10 mouse cellular contexts compared by ENCODE assay signal in the genomic region with DNA sequence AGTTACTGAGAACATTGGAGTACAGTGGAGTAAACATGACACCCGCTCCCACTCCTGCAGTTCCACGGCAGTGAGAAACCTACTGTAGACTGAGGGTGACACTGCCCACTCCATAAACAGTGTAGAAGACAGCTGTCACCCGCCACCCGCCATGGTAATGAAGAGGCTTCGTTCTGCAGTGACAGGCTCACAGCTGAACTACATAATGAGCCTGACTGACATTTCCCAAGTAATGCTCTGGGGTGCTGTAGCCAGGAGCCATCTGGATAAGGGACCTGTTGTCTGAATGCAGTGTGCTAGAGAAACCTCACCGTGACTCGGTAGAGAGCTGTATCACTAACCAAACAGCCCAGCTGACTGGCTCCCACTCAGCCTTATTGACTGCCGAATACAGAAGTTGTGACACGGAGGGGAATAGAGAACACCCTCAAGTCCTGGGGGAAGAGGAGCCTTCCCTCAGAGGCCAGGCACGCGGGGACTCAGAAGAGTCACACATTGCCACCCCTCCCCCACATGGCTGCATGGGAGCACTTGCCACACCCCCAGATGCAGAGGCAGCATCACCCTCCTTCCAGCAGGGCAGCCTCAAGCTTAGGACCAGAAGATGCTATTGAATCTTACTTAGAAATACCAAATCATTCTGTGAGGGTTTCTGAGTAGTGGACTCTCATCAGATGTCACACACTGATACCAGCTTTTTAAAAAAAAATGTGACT. TPM values are rescaled to one million over a fixed set of nuclear protein-coding genes. Genes with fewer than 3 reads are reported as not detected.
DNase-seq lines count a peak whose midpoint lies in the region; ATAC-seq lines count a peak whose summit lies in the region.
"Had no signal": no experiment of that assay in that cellular context is flagged by ENCODE, and none has a peak within 500 bp of the region (broad histone marks: within the 10 kb centered on the region; RNA-seq: fewer than 3 reads in every experiment).

No protein-coding gene starts in this region.

- ATAC-seq in heart, embryonic 12.5 days (ENCODE audit: insufficient number of reproducible peaks, low FRiP score): no peak
- peak; percentile 22; the same call in 1 of the 2 replicates for ATAC-seq in limb, embryonic 13.5 days (ENCODE audit: low FRiP score, low read depth)

- H3K4me2 ChIP-seq in heart, embryonic 12.5 days: peak overlapping the region; percentile 56
- peak overlapping the region; percentile 12; the same call in 1 of the 2 replicates for H3K4me2 ChIP-seq in limb, embryonic 13.5 days (replicated peaks)

- peaks cover 26% of the 10 kb centered on the region for H3K36me3 ChIP-seq in heart, embryonic 12.5 days
- H3K36me3 ChIP-seq in limb, embryonic 13.5 days: peaks cover 32% of the 10 kb centered on the region

- H3K4me3 ChIP-seq in heart, embryonic 12.5 days: no peak overlapping the region
- no peak overlapping the region for H3K4me3 ChIP-seq in limb, embryonic 13.5 days

- no peaks in the 10 kb centered on the region for H3K27me3 ChIP-seq in heart, embryonic 12.5 days (replicated peaks)
- no peaks in the 10 kb centered on the region for H3K27me3 ChIP-seq in limb, embryonic 13.5 days

- H3K9me3 ChIP-seq in heart, embryonic 12.5 days (replicated peaks): no peaks in the 10 kb centered on the region
- H3K9me3 ChIP-seq in limb, embryonic 13.5 days: no peaks in the 10 kb centered on the region

- H3K4me1 ChIP-seq in heart, embryonic 12.5 days (replicated peaks): peaks cover 9% of the 10 kb centered on the region
- H3K4me1 ChIP-seq in limb, embryonic 13.5 days: no peaks in the 10 kb centered on the region

- peak overlapping the region; percentile 50; the same call in 1 of the 2 replicates for H3K9ac ChIP-seq in heart, embryonic 12.5 days
- H3K9ac ChIP-seq in limb, embryonic 13.5 days: no peak overlapping the region

- no peak for DNase-seq in heart, adult 9 months (ENCODE audit: low spot score in 2 of 2)
- DNase-seq in right cerebral cortex, postnatal 14 days: peak; percentile 31
- no peak for DNase-seq in right cerebral cortex, postnatal 25 days
- no peak for DNase-seq in natural killer cell, adult 2 months (ENCODE audit: low spot score in 2 of 2)
- no peak for DNase-seq in liver
- no peak for DNase-seq in thymus, postnatal 36 days
- DNase-seq: cerebellum, adult 11 months; thymus, adult 18-20 months had no signal

- 37% methylated on average over 11 of the region's 11 CpGs for WGBS in heart, embryonic 12.5 days
- WGBS in limb, embryonic 13.5 days: 44% methylated on average over 11 of the region's 11 CpGs

- H3K27ac ChIP-seq in heart, embryonic 12.5 days (ENCODE audit: poor library complexity, severe bottlenecking): no peak overlapping the region
- no peak overlapping the region for H3K27ac ChIP-seq in limb, embryonic 13.5 days

RNA-seq across cellular contexts. Expression of gene Usp50, which starts 17.2 kb away (rescaled TPM):
- 2.8 and 3.0 TPM in 2 replicates for polyA plus RNA-seq in heart, embryonic 12.5 days (2016; fragmentation: Nextera tagmentation; extraction: Ambion mirVana)
- 2.6 and 2.8 TPM in 2 replicates for polyA plus RNA-seq in limb, embryonic 13.5 days (2015; fragmentation: Nextera tagmentation; extraction: Ambion mirVana)

RNA-seq across cellular contexts. Expression of gene Usp8, which starts 58.9 kb away (rescaled TPM):
- polyA plus RNA-seq in heart, embryonic 12.5 days (2016; fragmentation: Nextera tagmentation; extraction: Ambion mirVana): 37.5 and 39.1 TPM in 2 replicates
- 36.6 and 38.6 TPM in 2 replicates for polyA plus RNA-seq in limb, embryonic 13.5 days (2015; fragmentation: Nextera tagmentation; extraction: Ambion mirVana)
